Mouse (Mus musculus): ENCODE results near the gene Tenm1.

Tenm1 gene

GRCm38 (mm10) chrX:42718078-42718785 is 710.7 kb downstream of the Tenm1 start:
- no peak for DNase-seq

- DNase-seq = no peak
These were observed 728.6 kb downstream of the Tenm1 start for GRCm38 (mm10) chrX:42700291-42700690.

GRCm38 (mm10) chrX:42647131-42647530 is 781.8 kb downstream of the Tenm1 start:
- DNase-seq = no peak

GRCm38 (mm10) chrX:42580521-42580920 is 848.4 kb downstream of the Tenm1 start:
- DNase-seq = no peak

GRCm38 (mm10) chrX:42558683-42559082 is 870.2 kb downstream of the Tenm1 start:
- no peak for DNase-seq

- peak; percentile 32 for DNase-seq
These were observed 871.6 kb downstream of the Tenm1 start for GRCm38 (mm10) chrX:42557284-42557683.

GRCm38 (mm10) chrX:42548513-42548912 is 880.4 kb downstream of the Tenm1 start:
- no peak for DNase-seq

GRCm38 (mm10) chrX:42545076-42545475 is 883.9 kb downstream of the Tenm1 start:
- DNase-seq = no peak

GRCm38 (mm10) chrX:42540756-42541053 is 888.2 kb downstream of the Tenm1 start:
- peak; percentile 72 for DNase-seq

- no peak for DNase-seq
These were observed 888.7 kb downstream of the Tenm1 start for GRCm38 (mm10) chrX:42540030-42540755.

GRCm38 (mm10) chrX:42530703-42531102 is 898.2 kb downstream of the Tenm1 start:
- no peak for DNase-seq

GRCm38 (mm10) chrX:42522868-42523267 is 906.1 kb downstream of the Tenm1 start:
- no peak for DNase-seq

- no peak for DNase-seq
These were observed 916.4 kb downstream of the Tenm1 start for GRCm38 (mm10) chrX:42512567-42512966.

- DNase-seq = no peak
These were observed 917.8 kb downstream of the Tenm1 start for GRCm38 (mm10) chrX:42511105-42511504.

- DNase-seq = no peak
These were observed 926.5 kb downstream of the Tenm1 start, which contains the start of gene Sh2d1a for GRCm38 (mm10) chrX:42502291-42503043. Gene Sh2d1a, plus strand, starts transcription at chrX:42502453.

- DNase-seq = no peak
These were observed 928.4 kb downstream of the Tenm1 start for GRCm38 (mm10) chrX:42500538-42500937.

GRCm38 (mm10) chrX:42490336-42490735 is 938.6 kb downstream of the Tenm1 start:
- DNase-seq = no peak

- DNase-seq = no peak
These were observed 939.5 kb downstream of the Tenm1 start, which contains the start of gene Tex13c2 for GRCm38 (mm10) chrX:42489446-42489845. Gene Tex13c2, plus strand, starts transcription at chrX:42489691.
